Mouse (Mus musculus): ENCODE results near the gene Gm30737. TPM values are rescaled to one million over a fixed set of nuclear protein-coding genes. Genes with fewer than 3 reads are reported as not detected.

Gm30737 gene
- not detected in 2 replicates for polyA plus RNA-seq (2012; rRNA removed)

DNA sequence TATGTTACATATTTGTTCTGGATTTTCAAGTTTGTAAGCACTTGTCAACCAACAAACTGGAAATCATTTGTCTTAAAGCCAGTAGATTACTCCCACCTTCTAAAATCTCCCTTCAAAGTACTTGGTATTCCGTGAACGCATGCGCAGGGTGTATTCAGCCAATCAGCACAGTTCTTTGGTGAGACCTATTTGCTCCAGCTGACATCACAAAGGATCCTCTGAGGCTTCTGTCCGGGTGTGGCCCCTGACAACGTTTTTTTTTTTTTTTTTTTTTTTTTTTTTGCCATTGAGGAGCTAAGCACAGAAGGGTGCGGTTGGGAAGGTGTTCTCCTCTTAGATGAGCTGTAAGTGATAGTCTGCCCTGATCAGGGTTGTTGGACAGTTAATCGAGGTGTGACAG is at the start of gene Gm30737:
Gm30737 (plus strand) TSS at position 301 of the 400 bp plus-strand sequence.

